Mouse (Mus musculus): ENCODE results near the gene Lpar1.

Gene Lpar1

DNA sequence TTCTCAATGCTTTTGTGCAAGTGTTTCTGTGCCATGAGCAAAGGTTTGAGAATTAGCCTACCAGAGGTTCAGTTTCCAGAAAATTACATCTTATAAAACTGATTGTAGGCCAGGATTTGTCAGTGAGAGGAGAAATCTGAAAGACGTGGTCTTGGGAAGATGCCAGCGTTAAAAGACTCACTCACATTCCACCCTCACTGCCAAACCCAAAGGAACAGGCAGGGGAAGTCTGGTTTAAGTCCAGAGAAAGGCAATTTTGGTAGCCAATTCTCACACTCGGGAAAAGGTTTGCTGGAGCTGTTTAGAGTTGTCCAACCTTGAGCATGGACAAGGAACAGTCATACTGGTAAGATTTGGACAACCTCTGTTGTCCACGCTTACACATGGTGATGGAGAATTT is 136.4 kb downstream of the Lpar1 start:
- H3K36me3 ChIP-seq (ENCODE audit: control insufficient read depth, insufficient read depth, low read length, poor library complexity, severe bottlenecking) = no peaks in the 10 kb centered on the region
- DNase-seq (ENCODE audit: low read depth, low spot score) = no peak
- H3K27me3 ChIP-seq (ENCODE audit: control insufficient read depth, insufficient read depth, low read length, poor library complexity, severe bottlenecking) = no peaks in the 10 kb centered on the region

DNA sequence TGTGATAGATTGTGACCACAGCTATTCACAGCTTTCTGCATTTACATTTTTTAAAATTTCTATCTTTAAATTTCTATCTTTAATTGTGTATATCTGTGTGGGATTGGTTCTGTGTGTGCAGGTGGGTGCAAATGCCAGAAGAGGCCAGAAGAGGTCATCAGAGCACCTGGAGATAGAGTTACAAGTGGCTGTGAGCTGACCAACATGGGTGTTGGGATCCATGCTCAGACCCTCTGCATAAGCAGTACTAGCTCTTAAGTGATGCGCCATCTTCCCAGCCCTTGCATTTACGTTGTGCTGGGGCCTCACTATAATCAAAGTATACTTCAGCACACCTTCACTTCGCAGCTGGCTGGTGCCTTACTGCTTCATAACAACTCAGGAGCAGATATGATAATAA is 138.2 kb downstream of the Lpar1 start:
- H3K27me3 ChIP-seq (ENCODE audit: control insufficient read depth, insufficient read depth, low read length, poor library complexity, severe bottlenecking) = no peaks in the 10 kb centered on the region
- H3K36me3 ChIP-seq (ENCODE audit: control insufficient read depth, insufficient read depth, low read length, poor library complexity, severe bottlenecking) = no peaks in the 10 kb centered on the region
- no peak for DNase-seq (ENCODE audit: low read depth, low spot score)

- Histone ChIP-seq H3K27me3 (ENCODE audit: control insufficient read depth, insufficient read depth, low read length, poor library complexity, severe bottlenecking) (no peaks in the 10 kb centered on the region), H3K36me3 (ENCODE audit: control insufficient read depth, insufficient read depth, low read length, poor library complexity, severe bottlenecking) (no peaks in the 10 kb centered on the region)
- DNase-seq (ENCODE audit: low read depth, low spot score) = no peak
Measured at GRCm38 (mm10) chr4:58413188-58414185, 140.2 kb downstream of the Lpar1 start.

- H3K36me3 ChIP-seq (ENCODE audit: control insufficient read depth, insufficient read depth, low read length, poor library complexity, severe bottlenecking) = no peaks in the 10 kb centered on the region
- H3K27me3 ChIP-seq (ENCODE audit: control insufficient read depth, insufficient read depth, low read length, poor library complexity, severe bottlenecking) = no peaks in the 10 kb centered on the region
- DNase-seq (ENCODE audit: low read depth, low spot score) = no peak
Measured at GRCm38 (mm10) chr4:58401973-58402501, 151.7 kb downstream of the Lpar1 start.

DNA sequence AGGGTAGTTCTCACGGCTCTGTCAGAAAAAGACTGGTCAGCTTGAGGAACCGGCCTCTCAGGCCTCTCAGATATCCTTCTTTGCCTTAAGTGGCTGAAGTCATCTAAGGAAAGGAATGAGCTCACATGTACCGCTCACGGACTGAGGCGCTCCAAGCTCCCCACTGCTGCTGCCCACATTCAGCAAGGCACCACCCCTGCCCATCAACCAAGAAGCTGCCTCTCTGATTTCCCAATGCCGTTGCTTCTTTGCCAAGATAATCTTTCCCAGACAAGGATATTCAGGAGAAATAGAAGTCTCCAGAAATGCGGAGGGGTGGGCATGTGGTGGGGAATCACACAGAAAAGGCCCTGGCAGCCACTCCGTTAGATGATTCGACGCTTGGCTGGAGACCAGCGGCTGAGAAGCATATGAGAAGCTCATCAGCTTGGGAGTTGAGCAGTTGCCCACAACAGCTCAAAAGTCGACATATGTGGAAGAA is 152.8 kb downstream of the Lpar1 start:
- Histone ChIP-seq H3K36me3 (ENCODE audit: control insufficient read depth, insufficient read depth, low read length, poor library complexity, severe bottlenecking) (no peaks in the 10 kb centered on the region), H3K27me3 (ENCODE audit: control insufficient read depth, insufficient read depth, low read length, poor library complexity, severe bottlenecking) (no peaks in the 10 kb centered on the region)
- DNase-seq (ENCODE audit: low read depth, low spot score) = no peak
